Mouse (Mus musculus) lung, postnatal 4 days (tissue): ENCODE results near the gene 4833420G17Rik.
"Not testable (repeated sequence)": the region's sequence is repeated elsewhere in the genome, so short reads cannot be mapped to it uniquely, and the experiment has no call there.

Source experiments
- DNase-seq, 2 experiments: peaks; one replicate each; pipeline ENCODE4 v3.0.0; 2021

The 4833420G17Rik gene

GRCm38 (mm10) chr13:119462596-119463560, at the start of gene 4833420G17Rik:
TSS of gene 4833420G17Rik (plus strand) at chr13:119462768.
- peak; percentile 90 for DNase-seq

GRCm38 (mm10) chr13:119413026-119413425, 49.5 kb upstream of the 4833420G17Rik start:
- DNase-seq = no peak

- no peak for DNase-seq
These were observed 44.1 kb upstream of the 4833420G17Rik start for GRCm38 (mm10) chr13:119418479-119418878.

GRCm38 (mm10) chr13:119430164-119430563, 32.4 kb upstream of the 4833420G17Rik start:
- no peak for DNase-seq

GRCm38 (mm10) chr13:119432041-119432440, 30.5 kb upstream of the 4833420G17Rik start:
- DNase-seq = no peak

GRCm38 (mm10) chr13:119434359-119434758, 28.2 kb upstream of the 4833420G17Rik start:
- no peak for DNase-seq

GRCm38 (mm10) chr13:119442244-119442643, 20.3 kb upstream of the 4833420G17Rik start:
- no peak for DNase-seq

GRCm38 (mm10) chr13:119453563-119453962, 9.0 kb upstream of the 4833420G17Rik start:
- DNase-seq = no peak

- no peak for DNase-seq
These were observed 7.5 kb upstream of the 4833420G17Rik start for GRCm38 (mm10) chr13:119455082-119455481.

GRCm38 (mm10) chr13:119456342-119456741, 6.2 kb upstream of the 4833420G17Rik start:
- no peak for DNase-seq

- DNase-seq = no peak
These were observed 520 bp upstream of the 4833420G17Rik start for GRCm38 (mm10) chr13:119461900-119462595.

GRCm38 (mm10) chr13:119476631-119477030, 14.1 kb downstream of the 4833420G17Rik start:
- no peak for DNase-seq

GRCm38 (mm10) chr13:119477789-119478188, 15.2 kb downstream of the 4833420G17Rik start:
- no peak for DNase-seq

- no peak for DNase-seq
These were observed 24.8 kb downstream of the 4833420G17Rik start for GRCm38 (mm10) chr13:119487354-119487753.

GRCm38 (mm10) chr13:119487880-119488580, 25.5 kb downstream of the 4833420G17Rik start, which contains the start of the genes Tmem267 and 3110070M22Rik:
TSS of gene Tmem267 (plus strand) at chr13:119488039.
TSS of gene 3110070M22Rik (minus strand) at chr13:119488383.
- peak; percentile 89 to 92 for DNase-seq

GRCm38 (mm10) chr13:119492083-119492482, 29.5 kb downstream of the 4833420G17Rik start:
- not testable (repeated sequence) for DNase-seq

GRCm38 (mm10) chr13:119494938-119495337, 32.4 kb downstream of the 4833420G17Rik start:
- DNase-seq = not testable (repeated sequence)
